Mouse (Mus musculus) lung, embryonic 16.5 days (tissue): ENCODE measurements around the gene Zfp746. TPM values are rescaled to one million over a fixed set of nuclear protein-coding genes. Genes with fewer than 3 reads are reported as not detected.
A peak's percentile ranks its signal among the peaks of the same experiment; 100 is the strongest.

Source experiments
- ATAC-seq: fragments of 200-750 bp; cut with Nextera tagmentation; 2 replicates; pipeline ENCODE4 v1.8.0; 2017; ENCODE audit warnings: low read depth, mild to moderate bottlenecking, moderate library complexity
- H3K27ac ChIP-seq: fragments of 300-500 bp; sonication (generic); 2 replicates; pipeline ENCODE4 v1.5.1; 2014; ENCODE audit warnings: mild to moderate bottlenecking, control low read depth, low read length
- H3K27me3 ChIP-seq: fragments of 300-500 bp; sonication (generic); 2 replicates; pipeline ENCODE4 v1.6.1; 2014; ENCODE audit warnings: low read depth, low read length, mixed read lengths; ENCODE audit not compliant: control insufficient read depth, insufficient read depth
- H3K36me3 ChIP-seq: fragments of 300-500 bp; sonication (generic); 2 replicates; pipeline ENCODE4 v1.6.1; 2014; ENCODE audit warnings: low read length; ENCODE audit not compliant: control insufficient read depth, insufficient read depth
- H3K4me1 ChIP-seq: fragments of 300-500 bp; sonication (generic); replicated peaks from 2 replicates; pipeline ENCODE4 v1.6.1; 2014; ENCODE audit warnings: low read length, mixed read lengths; ENCODE audit not compliant: control insufficient read depth, insufficient read depth
- H3K4me2 ChIP-seq: fragments of 300-500 bp; sonication (generic); 2 replicates; pipeline ENCODE4 v1.6.1; 2014; ENCODE audit warnings: low read depth, low read length, control low read depth
- H3K4me3 ChIP-seq: fragments of 300-500 bp; sonication (generic); 2 replicates; pipeline ENCODE4 v1.5.1; 2014; ENCODE audit warnings: mild to moderate bottlenecking, low read length, control low read depth
- H3K9ac ChIP-seq: fragments of 300-500 bp; sonication (generic); 2 replicates; pipeline ENCODE4 v1.6.1; 2014; ENCODE audit warnings: low read length, control low read depth
- H3K9me3 ChIP-seq: fragments of 300-500 bp; sonication (generic); 2 replicates; pipeline ENCODE4 v1.6.1; 2016; ENCODE audit warnings: low read length; ENCODE audit not compliant: control insufficient read depth
- WGBS: fragments of 180-500 bp; shearing (Covaris S2); extraction: QIAGEN DNeasy Blood & Tissue Kit; methylation state at CpG from one replicate; pipeline ENCODE4 v1.1.7; 2014; 5-methylcytosine and 5-hydroxymethylcytosine counted together
- microRNA-seq: library from miRNA; unstranded; fragments of <30 nt; microRNA quantifications from one replicate; pipeline ENCODE4, GENCODE M21; 2016
- polyA plus RNA-seq: library from polyadenylated mRNA; unstranded; fragments of >200 nt; fragmentation: Nextera tagmentation; extraction: Ambion mirVana; gene quantifications from 2 replicates; pipeline ENCODE4 v1.2.1, GENCODE M21; 2015

The Zfp746 gene
- polyA plus RNA-seq, 1 experiment from 2014 or later = 11.3 TPM

GRCm38 (mm10) chr6:48021678-48022077 lies 64.7 kb downstream of the Zfp746 start:
- no peak for ATAC-seq
- H3K4me3 ChIP-seq = no peak overlapping the region
- 77% methylated on average over 1 of the region's 1 CpGs for WGBS
- H3K9ac ChIP-seq = no peak overlapping the region
- H3K36me3 ChIP-seq = peaks cover 44% of the 10 kb centered on the region
- H3K4me1 ChIP-seq = no peaks in the 10 kb centered on the region
- H3K9me3 ChIP-seq = peaks cover 29% of the 10 kb centered on the region
- H3K27me3 ChIP-seq = no peaks in the 10 kb centered on the region
- no peak overlapping the region for H3K27ac ChIP-seq
- no peak overlapping the region for H3K4me2 ChIP-seq

- Histone ChIP-seq H3K9me3 (peaks cover 16% of the 10 kb centered on the region), H3K36me3 (peaks cover 27% of the 10 kb centered on the region), H3K4me2 (no peak overlapping the region), H3K9ac (no peak overlapping the region), H3K27ac (no peak overlapping the region), H3K4me1 (no peaks in the 10 kb centered on the region), H3K4me3 (no peak overlapping the region), H3K27me3 (no peaks in the 10 kb centered on the region)
- WGBS = 79% methylated on average over 2 of the region's 2 CpGs
- no peak for ATAC-seq
Measured at GRCm38 (mm10) chr6:48020006-48020405, 66.4 kb downstream of the Zfp746 start.

- H3K4me3 ChIP-seq = no peak overlapping the region
- H3K36me3 ChIP-seq = peaks cover 4% of the 10 kb centered on the region
- no peak overlapping the region for H3K27ac ChIP-seq
- H3K9ac ChIP-seq = peak overlapping the region; percentile 20; the same call in 1 of the 2 replicates
- no peaks in the 10 kb centered on the region for H3K4me1 ChIP-seq
- H3K9me3 ChIP-seq = no peaks in the 10 kb centered on the region
- 92% methylated on average over 9 of the region's 9 CpGs for WGBS
- H3K4me2 ChIP-seq = no peak overlapping the region
- no peak for ATAC-seq
- H3K27me3 ChIP-seq = no peaks in the 10 kb centered on the region; the same call in 1 of the 2 replicates
Measured at GRCm38 (mm10) chr6:48016841-48017240, 69.6 kb downstream of the Zfp746 start.

GRCm38 (mm10) chr6:48016090-48016521 lies 70.3 kb downstream of the Zfp746 start:
- Histone ChIP-seq H3K27me3 (no peaks in the 10 kb centered on the region; the same call in 1 of the 2 replicates), H3K27ac (peak overlapping the region; percentile 44), H3K4me2 (peak overlapping the region; percentile 58), H3K4me3 (peak overlapping the region; percentile 32), H3K9me3 (no peaks in the 10 kb centered on the region), H3K9ac (peak overlapping the region; percentile 36), H3K36me3 (peaks cover 4% of the 10 kb centered on the region), H3K4me1 (peaks cover 1% of the 10 kb centered on the region)
- 0% methylated on average over 20 of the region's 24 CpGs for WGBS
- peak; percentile 93 for ATAC-seq

Small RNAs within 50 kb of the gene (microRNA-seq; reads per million reads assigned to microRNA genes)
- gene Gm24563 = not detected

Other genes with a start within 250 kb of the Zfp746 start
- gene Zfp282, start 209.4 kb downstream of the Zfp746 start, polyA plus RNA-seq = 14.3 and 14.9 TPM in 2 replicates
- 19.9 and 20.5 TPM in 2 replicates for gene Zfp212, start 166.1 kb downstream of the Zfp746 start, polyA plus RNA-seq
- gene Zfp956, start 133.2 kb downstream of the Zfp746 start, polyA plus RNA-seq = 8.6 and 9.2 TPM in 2 replicates
- gene Zfp777, start 37.7 kb downstream of the Zfp746 start, polyA plus RNA-seq = 4.8 and 6.1 TPM in 2 replicates